Mouse (Mus musculus) forebrain, embryonic 13.5 days (tissue): Measurements from ENCODE around the gene Rnf135. TPM values are rescaled to one million over a fixed set of nuclear protein-coding genes. Genes with fewer than 3 reads are reported as not detected.
"Not testable (repeated sequence)": the region's sequence is repeated elsewhere in the genome, so short reads cannot be mapped to it uniquely, and the experiment has no call there.

ENCODE experiments used
- ATAC-seq: fragments of 200-750 bp; cut with Nextera tagmentation; 2 replicates; pipeline ENCODE4 v1.8.0; 2017
- H3K27ac ChIP-seq: fragments of 300-500 bp; sonication (generic); 2 replicates; pipeline ENCODE4 v1.5.1; 2015; ENCODE audit warnings: inconsistent platforms, mild to moderate bottlenecking, moderate library complexity
- H3K27me3 ChIP-seq: fragments of 300-500 bp; sonication (generic); 2 replicates; pipeline ENCODE4 v1.6.1; 2015; ENCODE audit warnings: mild to moderate bottlenecking, inconsistent platforms
- H3K36me3 ChIP-seq: fragments of 300-500 bp; sonication (generic); 2 replicates; pipeline ENCODE4 v1.6.1; 2015; ENCODE audit warnings: mild to moderate bottlenecking, inconsistent platforms; ENCODE audit not compliant: poor library complexity, severe bottlenecking
- H3K4me1 ChIP-seq: fragments of 300-500 bp; sonication (generic); 2 replicates; pipeline ENCODE4 v1.6.1; 2015; ENCODE audit warnings: inconsistent platforms
- H3K4me2 ChIP-seq: fragments of 300-500 bp; sonication (generic); 2 replicates; pipeline ENCODE4 v1.6.1; 2015; ENCODE audit warnings: inconsistent platforms, mild to moderate bottlenecking, moderate library complexity
- H3K4me3 ChIP-seq: fragments of 300-500 bp; sonication (generic); 2 replicates; pipeline ENCODE4 v1.5.1; 2015; ENCODE audit warnings: mild to moderate bottlenecking, inconsistent platforms
- H3K9ac ChIP-seq: fragments of 300-500 bp; sonication (generic); 2 replicates; pipeline ENCODE4 v1.6.1; 2015; ENCODE audit warnings: mild to moderate bottlenecking, inconsistent platforms
- H3K9me3 ChIP-seq: fragments of 300-500 bp; sonication (generic); replicated peaks from 2 replicates; pipeline ENCODE4 v1.6.1; 2016; ENCODE audit warnings: inconsistent platforms
- WGBS: fragments of 180-500 bp; shearing (Covaris S2); methylation state at CpG from one replicate; pipeline ENCODE4 v1.1.7; 2015; 5-methylcytosine and 5-hydroxymethylcytosine counted together
- polyA plus RNA-seq: library from polyadenylated mRNA; unstranded; fragments of >200 nt; fragmentation: Nextera tagmentation; extraction: Ambion mirVana; gene quantifications from 2 replicates; pipeline ENCODE4 v1.2.1, GENCODE M21; 2015

Rnf135 gene
- polyA plus RNA-seq, 1 experiment from 2014 or later = 2.6 TPM

- Histone ChIP-seq H3K4me3 (no peak overlapping the region), H3K36me3 (no peaks in the 10 kb centered on the region), H3K27me3 (no peaks in the 10 kb centered on the region), H3K9me3 (no peaks in the 10 kb centered on the region), H3K9ac (no peak overlapping the region), H3K4me1 (no peaks in the 10 kb centered on the region), H3K4me2 (no peak overlapping the region), H3K27ac (no peak overlapping the region)
- WGBS = 58% methylated on average over 2 of the region's 2 CpGs
- ATAC-seq = no peak
These were observed 19.4 kb upstream of the Rnf135 start for GRCm38 (mm10) chr11:80164224-80164623.

DNA sequence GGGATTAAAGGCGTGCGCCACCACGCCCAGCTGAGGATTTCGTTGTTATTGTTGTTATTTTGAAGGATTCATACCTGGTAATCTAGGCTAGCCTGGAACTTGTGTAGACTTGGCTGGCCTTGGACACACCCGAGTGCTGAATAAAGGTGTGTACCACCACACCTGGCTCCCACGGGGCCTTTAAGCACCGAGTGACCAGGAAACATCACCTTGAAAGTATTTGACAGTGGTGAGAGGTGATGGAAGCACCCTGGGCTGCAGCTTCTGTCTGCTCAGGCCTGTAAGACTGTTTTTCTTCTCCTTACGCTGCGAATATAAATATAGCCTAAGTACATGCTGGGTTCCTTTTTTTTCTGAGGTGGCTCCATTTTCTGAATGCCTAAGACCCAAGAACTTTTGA, 15.5 kb upstream of the Rnf135 start:
- Histone ChIP-seq H3K27me3 (no peaks in the 10 kb centered on the region), H3K4me1 (no peaks in the 10 kb centered on the region), H3K4me2 (no peak overlapping the region), H3K27ac (no peak overlapping the region), H3K4me3 (no peak overlapping the region), H3K9me3 (no peaks in the 10 kb centered on the region), H3K9ac (no peak overlapping the region), H3K36me3 (no peaks in the 10 kb centered on the region)
- 91% methylated on average over 9 of the region's 9 CpGs for WGBS
- ATAC-seq = no peak

DNA sequence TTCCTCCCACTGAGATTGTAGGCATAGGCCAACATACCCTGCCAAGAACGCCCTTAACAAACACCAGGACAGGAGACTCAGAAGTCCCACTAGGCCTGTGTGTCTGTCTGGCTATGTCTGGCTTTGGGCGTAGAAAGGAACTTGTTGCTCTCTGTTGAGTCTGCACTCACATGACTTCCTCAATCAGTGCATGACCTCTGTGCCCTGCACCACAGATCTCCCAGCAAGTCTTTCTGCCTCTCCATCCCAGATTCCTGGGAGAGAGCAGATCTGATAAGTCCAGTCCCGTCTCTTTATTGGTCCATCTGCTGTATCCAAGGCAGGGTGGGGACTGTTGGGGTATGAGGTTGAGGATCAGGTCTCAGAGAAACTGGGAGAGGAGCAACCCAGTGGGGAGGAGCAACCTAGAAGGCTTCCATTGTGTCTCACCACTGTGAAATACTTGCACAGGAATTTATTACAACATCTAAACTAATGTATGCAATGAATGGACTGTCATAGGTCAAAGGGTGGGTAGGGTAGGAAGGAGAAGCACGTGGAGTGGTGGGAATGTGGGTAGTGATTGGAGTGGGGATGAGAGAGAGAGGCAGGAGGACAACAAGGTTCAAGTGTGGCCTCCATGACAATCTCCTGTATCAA, 14.9 kb upstream of the Rnf135 start:
- no peaks in the 10 kb centered on the region for H3K9me3 ChIP-seq
- no peak for ATAC-seq
- H3K27ac ChIP-seq = no peak overlapping the region
- no peak overlapping the region for H3K4me2 ChIP-seq
- no peak overlapping the region for H3K4me3 ChIP-seq
- H3K36me3 ChIP-seq = no peaks in the 10 kb centered on the region
- H3K9ac ChIP-seq = no peak overlapping the region
- no peaks in the 10 kb centered on the region for H3K4me1 ChIP-seq
- H3K27me3 ChIP-seq = no peaks in the 10 kb centered on the region
- WGBS = 81% methylated on average over 4 of the region's 4 CpGs

DNA sequence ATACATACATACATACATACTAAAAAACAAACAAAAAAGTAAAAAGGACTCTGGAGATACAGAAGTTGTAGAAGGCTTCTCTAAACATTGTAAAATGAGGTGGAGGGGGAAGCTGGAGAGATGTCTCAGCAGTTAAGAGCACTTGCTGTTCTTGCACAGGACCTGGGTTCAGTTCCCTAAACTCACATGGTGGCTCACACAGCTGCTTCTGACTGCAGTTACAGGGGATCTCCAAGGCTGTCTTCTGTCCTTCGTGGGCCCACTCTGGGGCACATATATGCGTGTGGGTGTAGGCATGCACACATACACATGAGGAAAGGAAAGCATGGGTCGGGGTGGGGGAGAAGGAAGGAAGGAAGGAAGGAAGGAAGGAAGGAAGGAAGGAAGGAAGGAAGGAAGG, 14.0 kb upstream of the Rnf135 start:
- no peak overlapping the region for H3K4me3 ChIP-seq
- H3K27me3 ChIP-seq = no peaks in the 10 kb centered on the region

GRCm38 (mm10) chr11:80170351-80170750, 13.3 kb upstream of the Rnf135 start:
- no peak overlapping the region for H3K4me2 ChIP-seq
- H3K9me3 ChIP-seq = no peaks in the 10 kb centered on the region
- H3K27ac ChIP-seq = no peak overlapping the region
- 77% methylated on average over 5 of the region's 5 CpGs for WGBS
- no peak overlapping the region for H3K9ac ChIP-seq
- no peaks in the 10 kb centered on the region for H3K36me3 ChIP-seq
- no peaks in the 10 kb centered on the region for H3K4me1 ChIP-seq
- no peak for ATAC-seq
- H3K4me3 ChIP-seq = no peak overlapping the region
- no peaks in the 10 kb centered on the region for H3K27me3 ChIP-seq

More for the DNA sequence above, 14.0 kb upstream of the Rnf135 start:
- 87% methylated on average over 3 of the region's 3 CpGs for WGBS
- Histone ChIP-seq H3K27ac (no peak overlapping the region), H3K4me1 (no peaks in the 10 kb centered on the region), H3K9me3 (no peaks in the 10 kb centered on the region), H3K9ac (no peak overlapping the region), H3K36me3 (no peaks in the 10 kb centered on the region), H3K4me2 (no peak overlapping the region)
- no peak for ATAC-seq

DNA sequence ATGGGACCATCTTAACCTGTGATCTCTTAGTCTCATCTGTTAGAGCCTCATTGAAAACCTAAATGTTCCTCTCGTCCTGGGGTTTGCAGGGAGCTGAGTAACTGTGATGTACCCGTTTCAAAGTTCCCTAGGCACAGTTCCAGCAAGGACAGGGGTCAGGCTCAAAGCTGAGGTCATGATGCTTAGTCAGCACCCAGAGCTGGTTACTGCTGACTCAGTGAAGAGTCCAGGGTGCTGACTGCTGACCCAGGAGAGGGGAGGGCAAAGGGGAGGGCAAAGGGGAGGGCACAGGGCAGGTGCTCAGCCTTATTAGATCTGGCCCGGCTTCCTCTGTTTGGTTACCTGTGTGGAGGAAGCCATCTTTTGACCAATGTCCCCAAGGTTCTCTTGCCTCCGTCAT, 11.8 kb upstream of the Rnf135 start:
- no peak for ATAC-seq
- WGBS = 76% methylated on average over 4 of the region's 4 CpGs

DNA sequence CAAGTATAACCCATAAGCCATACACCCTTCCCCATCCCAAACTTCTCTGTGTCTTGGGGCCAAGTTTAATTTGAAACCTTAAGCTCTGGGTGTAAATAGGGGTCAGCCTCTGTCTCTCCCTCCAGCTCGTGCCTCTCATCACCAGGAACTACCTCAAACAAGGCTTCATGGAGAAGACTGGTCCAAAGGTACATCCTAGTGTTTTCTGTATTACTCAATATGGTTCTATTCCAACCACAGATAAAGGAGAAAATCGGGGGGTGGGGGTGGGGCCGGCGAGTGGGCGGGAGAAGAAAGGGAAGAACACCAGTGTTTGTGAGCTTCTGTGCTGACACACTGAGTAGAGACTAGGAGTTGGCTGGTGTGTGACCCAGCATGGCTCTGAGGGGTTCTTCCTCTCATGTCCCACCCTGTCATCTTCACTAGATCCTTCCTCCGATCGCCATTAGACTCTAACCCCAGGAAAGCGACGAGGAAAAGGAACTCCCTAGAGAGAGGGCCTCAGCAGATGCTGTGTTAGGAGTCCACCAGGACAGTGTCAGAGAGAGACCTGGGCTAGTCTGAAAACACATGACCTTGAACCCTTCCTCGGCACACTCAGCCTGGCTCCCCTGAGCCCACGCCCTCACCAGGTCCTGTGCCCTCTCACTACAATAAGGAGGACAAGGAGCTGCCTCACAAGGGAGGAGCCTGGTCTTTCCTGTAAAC, 9.5 kb upstream of the Rnf135 start:
- WGBS = 82% methylated on average over 11 of the region's 11 CpGs

More for the DNA sequence above, 11.8 kb upstream of the Rnf135 start:
- Histone ChIP-seq H3K27me3 (no peaks in the 10 kb centered on the region), H3K9ac (no peak overlapping the region), H3K4me3 (no peak overlapping the region), H3K27ac (no peak overlapping the region), H3K9me3 (no peaks in the 10 kb centered on the region), H3K4me1 (no peaks in the 10 kb centered on the region), H3K36me3 (no peaks in the 10 kb centered on the region), H3K4me2 (no peak overlapping the region)

GRCm38 (mm10) chr11:80176911-80177895, 6.4 kb upstream of the Rnf135 start:
- no peaks in the 10 kb centered on the region for H3K27me3 ChIP-seq
- H3K4me2 ChIP-seq = no peak overlapping the region
- WGBS = 82% methylated on average over 11 of the region's 11 CpGs
- no peak overlapping the region for H3K27ac ChIP-seq
- no peak overlapping the region for H3K4me3 ChIP-seq
- no peaks in the 10 kb centered on the region for H3K9me3 ChIP-seq
- no peak overlapping the region for H3K9ac ChIP-seq
- no peaks in the 10 kb centered on the region for H3K4me1 ChIP-seq
- ATAC-seq = no peak
- H3K36me3 ChIP-seq = no peaks in the 10 kb centered on the region

More for the DNA sequence above, 9.5 kb upstream of the Rnf135 start:
- no peak overlapping the region for H3K4me3 ChIP-seq
- no peaks in the 10 kb centered on the region for H3K9me3 ChIP-seq
- H3K4me1 ChIP-seq = no peaks in the 10 kb centered on the region
- H3K36me3 ChIP-seq = no peaks in the 10 kb centered on the region
- ATAC-seq = no peak
- H3K9ac ChIP-seq = no peak overlapping the region
- H3K27me3 ChIP-seq = no peaks in the 10 kb centered on the region
- H3K4me2 ChIP-seq = no peak overlapping the region
- no peak overlapping the region for H3K27ac ChIP-seq

DNA sequence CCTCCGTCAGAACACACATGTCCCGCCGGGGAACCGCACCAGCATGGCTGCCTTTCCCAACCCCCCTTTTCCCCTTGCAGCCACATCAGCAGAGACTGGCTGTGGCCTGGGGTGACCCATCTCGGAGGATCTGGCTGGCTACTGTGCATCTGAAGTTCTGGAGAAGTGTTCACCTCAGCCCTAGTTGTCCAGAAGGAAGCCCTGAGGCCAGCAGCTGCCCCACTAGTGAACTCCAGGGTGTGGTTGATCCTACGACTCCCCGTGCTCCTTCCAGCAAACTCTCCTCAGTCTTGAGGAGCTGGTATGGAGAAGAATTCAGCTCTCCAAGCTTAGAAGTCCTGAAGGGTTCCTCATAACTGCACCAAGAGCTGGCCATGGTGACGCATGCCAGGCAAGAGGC, 5.3 kb upstream of the Rnf135 start:
- no peaks in the 10 kb centered on the region for H3K36me3 ChIP-seq
- H3K27me3 ChIP-seq = no peaks in the 10 kb centered on the region
- no peaks in the 10 kb centered on the region for H3K9me3 ChIP-seq
- H3K9ac ChIP-seq = no peak overlapping the region
- H3K27ac ChIP-seq = no peak overlapping the region
- H3K4me2 ChIP-seq = no peak overlapping the region
- ATAC-seq = no peak
- H3K4me3 ChIP-seq = no peak overlapping the region
- WGBS = 85% methylated on average over 8 of the region's 8 CpGs
- H3K4me1 ChIP-seq = no peaks in the 10 kb centered on the region

DNA sequence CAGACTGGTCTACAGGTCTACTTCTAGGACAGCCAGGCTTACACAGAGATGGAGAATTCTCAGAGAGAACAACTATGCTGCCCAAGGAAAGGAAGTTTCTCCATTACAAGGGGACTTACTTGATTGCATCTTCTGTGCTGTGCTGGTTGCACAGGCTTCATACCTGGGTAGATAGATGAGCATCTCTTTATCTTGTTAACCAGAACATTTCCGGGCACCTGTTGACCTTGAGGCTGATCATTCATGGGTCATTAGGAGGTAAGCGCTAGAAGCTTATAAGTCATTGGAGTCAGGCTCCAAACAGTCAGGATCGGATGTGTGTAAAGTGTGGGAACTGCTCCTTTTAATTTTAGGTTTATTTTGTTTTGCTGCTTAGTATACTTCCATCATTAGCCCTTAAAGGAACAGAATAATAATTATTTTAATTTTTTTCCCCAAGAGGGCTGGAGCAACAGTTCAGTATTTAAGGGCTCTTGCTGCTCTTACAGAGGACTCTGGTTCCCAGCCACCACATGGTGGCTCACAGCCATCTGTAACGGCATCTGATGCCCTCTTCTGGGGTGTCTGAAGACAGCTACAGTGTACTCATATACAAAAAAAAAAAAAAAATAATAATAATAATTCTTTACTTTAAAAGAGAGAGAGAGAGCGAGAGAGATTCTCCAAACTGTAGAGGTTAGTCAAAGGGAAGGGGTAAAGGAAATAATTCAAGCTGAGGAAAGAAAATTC, 2.5 kb upstream of the Rnf135 start:
- Histone ChIP-seq H3K9me3 (no peaks in the 10 kb centered on the region), H3K4me1 (no peaks in the 10 kb centered on the region), H3K4me3 (no peak overlapping the region), H3K36me3 (no peaks in the 10 kb centered on the region), H3K27ac (no peak overlapping the region), H3K27me3 (no peaks in the 10 kb centered on the region), H3K4me2 (no peak overlapping the region), H3K9ac (no peak overlapping the region)
- 79% methylated on average over 5 of the region's 5 CpGs for WGBS
- ATAC-seq = no peak

DNA sequence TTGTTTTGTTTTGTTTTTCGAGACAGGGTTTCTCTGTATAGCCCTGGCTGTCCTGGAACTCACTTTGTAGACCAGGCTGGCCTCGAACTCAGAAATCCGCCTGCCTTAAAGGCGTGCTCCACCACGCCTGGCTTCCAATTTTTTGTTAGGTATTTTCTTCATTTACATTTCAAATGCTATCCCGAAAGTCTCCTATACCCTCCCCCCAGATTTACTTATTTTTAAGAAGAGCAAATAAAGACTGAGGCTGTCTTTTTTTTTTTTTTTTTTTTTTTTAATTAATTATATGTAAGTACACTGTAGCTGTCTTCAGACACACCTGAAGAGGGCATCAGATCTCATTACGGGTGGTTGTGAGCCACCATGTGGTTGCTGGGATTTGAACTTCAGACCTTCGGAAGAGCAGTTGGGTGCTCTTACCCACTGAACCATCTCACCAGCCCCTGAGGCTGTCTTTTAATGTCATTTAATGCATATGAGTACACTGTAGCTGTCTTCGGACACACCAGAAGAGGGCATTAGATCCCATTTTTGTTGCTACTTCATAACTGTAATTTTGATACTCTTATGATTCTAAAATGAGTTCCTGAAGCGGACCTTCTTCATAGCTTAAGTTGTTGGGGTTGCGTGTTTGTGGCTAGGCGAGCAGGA, 472 bp upstream of the Rnf135 start:
- 41% methylated on average over 12 of the region's 12 CpGs for WGBS
- not testable (repeated sequence) for H3K4me1 ChIP-seq, H3K27me3 ChIP-seq, ATAC-seq, H3K27ac ChIP-seq, H3K36me3 ChIP-seq, H3K9me3 ChIP-seq
- H3K9ac ChIP-seq = peak overlapping the region; percentile 65
- peak overlapping the region; percentile 51 for H3K4me3 ChIP-seq
- peak overlapping the region; percentile 76 for H3K4me2 ChIP-seq
